Mouse (Mus musculus) thymus, adult 2 months (tissue): ENCODE measurements around the gene Smg5. TPM values are rescaled to one million over a fixed set of nuclear protein-coding genes. Genes with fewer than 3 reads are reported as not detected.
"Not testable (repeated sequence)": the region's sequence is repeated elsewhere in the genome, so short reads cannot be mapped to it uniquely, and the experiment has no call there.

Experiments used
- DNase-seq: peaks from one replicate; pipeline ENCODE4 v3.0.0; 2021
- H3K27ac ChIP-seq: fragments of 200-500 bp; 2 replicates; pipeline ENCODE4 v1.5.1; 2012; ENCODE audit warnings: low read length, control low read depth; ENCODE audit not compliant: control insufficient read depth, insufficient read depth
- H3K27me3 ChIP-seq: fragments of 200-500 bp; 2 replicates; pipeline ENCODE4 v1.6.1; 2012; ENCODE audit warnings: mild to moderate bottlenecking, low read length, moderate library complexity, mixed read lengths; ENCODE audit not compliant: control insufficient read depth, insufficient read depth
- H3K36me3 ChIP-seq: fragments of 200-500 bp; 2 replicates; pipeline ENCODE4 v1.6.1; 2012; ENCODE audit warnings: mild to moderate bottlenecking, low read length, moderate library complexity; ENCODE audit not compliant: control insufficient read depth, insufficient read depth
- H3K4me1 ChIP-seq: fragments of 200-500 bp; replicated peaks from 2 replicates; pipeline ENCODE4 v1.6.1; 2012; ENCODE audit warnings: low read length; ENCODE audit not compliant: control insufficient read depth, insufficient read depth
- H3K4me3 ChIP-seq: fragments of 200-500 bp; 2 replicates; pipeline ENCODE4 v1.5.1; 2012; ENCODE audit warnings: mild to moderate bottlenecking, low read length, control low read depth, moderate library complexity; ENCODE audit not compliant: control insufficient read depth, insufficient read depth
- CTCF ChIP-seq: fragments of 200-500 bp; IDR thresholded peaks from 2 replicates; pipeline ENCODE4 v1.5.1; 2012; ENCODE audit warnings: mild to moderate bottlenecking, control low read depth, low read length, moderate library complexity, borderline replicate concordance; ENCODE audit not compliant: control insufficient read depth, poor library complexity, insufficient read depth; ENCODE audit errors: extremely low read depth
- POLR2A ChIP-seq: fragments of 200-500 bp; IDR thresholded peaks from 2 replicates; pipeline ENCODE4 v1.6.1; 2012; ENCODE audit warnings: mild to moderate bottlenecking, low read length, control low read depth, moderate library complexity; ENCODE audit not compliant: control insufficient read depth, poor library complexity, insufficient read depth; ENCODE audit errors: extremely low read depth
- WGBS: fragments of 180-500 bp; shearing (Covaris S2); methylation state at CpG from one replicate; pipeline ENCODE4 v1.1.7; 2018; 5-methylcytosine and 5-hydroxymethylcytosine counted together
- polyA plus RNA-seq: library from polyadenylated mRNA; depleted of rRNA; stranded (reverse); fragments of >200 nt; gene quantifications from 2 replicates; pipeline ENCODE4 v1.2.3, GENCODE M21; 2012

Gene Smg5
- polyA plus RNA-seq, 1 experiment: 159 TPM

DNA sequence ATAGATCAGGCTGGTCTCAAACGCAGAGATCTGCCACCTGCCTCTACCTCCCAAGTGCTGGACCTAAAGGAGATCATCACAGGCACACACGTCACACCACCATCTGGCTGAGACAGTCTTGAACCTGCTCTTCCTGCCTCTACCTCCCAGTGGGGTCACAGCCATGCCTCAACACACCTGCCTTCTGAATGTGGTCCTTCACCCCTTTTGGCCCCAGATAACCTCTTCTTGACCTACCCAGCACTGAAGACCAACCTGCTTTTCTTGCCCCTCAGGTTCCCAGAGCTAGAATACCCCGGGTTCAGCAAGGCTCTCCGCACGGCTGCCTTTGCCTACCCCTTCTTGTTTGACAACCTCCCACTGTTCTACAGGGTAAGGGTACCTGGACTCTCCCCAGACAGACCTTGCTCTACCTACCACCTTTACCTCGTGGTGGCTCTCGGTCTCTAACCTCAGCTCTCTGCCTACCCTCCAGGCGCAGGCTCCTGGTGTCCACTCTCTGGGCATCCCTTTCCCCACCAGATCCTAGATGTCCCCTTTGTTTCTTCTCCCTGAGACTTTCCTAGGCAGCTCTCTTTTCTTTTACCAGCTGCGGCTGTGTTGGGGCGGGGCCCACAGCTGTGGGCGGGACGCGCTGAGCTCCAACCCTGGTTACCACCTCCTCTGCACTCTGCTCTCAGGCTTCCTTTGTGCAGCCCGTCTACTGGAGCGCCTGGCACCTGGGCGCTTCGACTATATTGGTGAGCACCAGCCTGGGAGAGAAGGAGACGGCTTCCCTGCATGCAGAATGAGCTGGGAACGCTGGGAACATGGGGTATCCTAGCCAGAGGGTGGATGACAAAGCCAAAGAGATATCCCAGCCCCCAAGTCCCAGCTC is 39.9 kb downstream of the Smg5 start:
- Histone ChIP-seq H3K4me1 (peaks cover 12% of the 10 kb centered on the region), H3K27ac (peak overlapping the region; percentile 8; the same call in 1 of the 2 replicates)
- 12% methylated on average over 19 of the region's 19 CpGs for WGBS
- H3K4me3 ChIP-seq, H3K36me3 ChIP-seq, H3K27me3 ChIP-seq: not testable (repeated sequence)
- peak; percentile 49 for DNase-seq

DNA sequence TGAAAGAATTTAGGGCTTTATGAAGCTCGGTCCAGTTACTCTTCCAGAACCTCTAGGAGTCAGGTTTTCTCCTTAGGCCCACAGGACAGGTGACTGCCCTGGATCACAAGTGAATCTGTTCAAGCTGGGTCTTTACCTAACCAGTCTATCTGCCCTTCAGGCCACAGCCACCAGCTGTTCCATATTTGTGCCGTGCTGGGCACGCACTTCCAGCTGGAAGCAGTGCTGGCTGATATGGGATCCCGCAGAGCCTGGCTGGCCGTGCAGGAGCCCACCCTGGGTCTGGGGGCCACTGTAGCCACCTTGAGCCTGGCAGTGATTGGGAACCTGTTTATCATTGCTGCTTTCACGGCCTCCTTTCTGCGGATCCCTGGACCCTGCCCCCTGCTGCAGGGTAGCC is 40.6 kb downstream of the Smg5 start:
- H3K4me1 ChIP-seq: peaks cover 16% of the 10 kb centered on the region
- H3K27ac ChIP-seq, H3K27me3 ChIP-seq, DNase-seq, H3K4me3 ChIP-seq, H3K36me3 ChIP-seq: not testable (repeated sequence)
- 73% methylated on average over 7 of the region's 7 CpGs for WGBS

DNA sequence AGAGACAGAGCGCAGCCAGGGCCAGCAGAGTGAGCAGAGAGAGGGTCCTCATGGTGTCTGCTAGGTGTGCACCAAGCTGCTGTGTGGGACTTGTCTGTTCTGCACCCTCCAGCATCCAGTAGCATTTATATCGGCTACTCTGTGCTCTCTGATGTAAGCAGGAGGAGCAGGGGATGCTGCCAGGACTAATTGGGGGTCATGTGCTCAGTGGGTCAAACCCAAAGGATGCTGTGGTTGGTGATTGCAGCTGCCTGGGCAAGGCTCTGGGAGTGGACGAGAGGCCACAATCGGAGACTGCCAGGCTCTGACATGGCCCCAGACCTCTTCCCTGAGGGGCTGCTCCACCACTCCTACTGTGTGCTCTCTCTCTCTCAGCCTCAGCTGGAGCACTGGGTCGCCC is 42.5 kb downstream of the Smg5 start, which contains the start of gene Bglap2:
Gene Bglap2, minus strand, starts transcription at position 101 of the 400 bp plus-strand sequence.
- H3K27ac ChIP-seq, H3K27me3 ChIP-seq, H3K4me3 ChIP-seq, DNase-seq, H3K36me3 ChIP-seq: not testable (repeated sequence)
- 92% methylated on average over 5 of the region's 5 CpGs for WGBS
- H3K4me1 ChIP-seq: peaks cover 18% of the 10 kb centered on the region

DNA sequence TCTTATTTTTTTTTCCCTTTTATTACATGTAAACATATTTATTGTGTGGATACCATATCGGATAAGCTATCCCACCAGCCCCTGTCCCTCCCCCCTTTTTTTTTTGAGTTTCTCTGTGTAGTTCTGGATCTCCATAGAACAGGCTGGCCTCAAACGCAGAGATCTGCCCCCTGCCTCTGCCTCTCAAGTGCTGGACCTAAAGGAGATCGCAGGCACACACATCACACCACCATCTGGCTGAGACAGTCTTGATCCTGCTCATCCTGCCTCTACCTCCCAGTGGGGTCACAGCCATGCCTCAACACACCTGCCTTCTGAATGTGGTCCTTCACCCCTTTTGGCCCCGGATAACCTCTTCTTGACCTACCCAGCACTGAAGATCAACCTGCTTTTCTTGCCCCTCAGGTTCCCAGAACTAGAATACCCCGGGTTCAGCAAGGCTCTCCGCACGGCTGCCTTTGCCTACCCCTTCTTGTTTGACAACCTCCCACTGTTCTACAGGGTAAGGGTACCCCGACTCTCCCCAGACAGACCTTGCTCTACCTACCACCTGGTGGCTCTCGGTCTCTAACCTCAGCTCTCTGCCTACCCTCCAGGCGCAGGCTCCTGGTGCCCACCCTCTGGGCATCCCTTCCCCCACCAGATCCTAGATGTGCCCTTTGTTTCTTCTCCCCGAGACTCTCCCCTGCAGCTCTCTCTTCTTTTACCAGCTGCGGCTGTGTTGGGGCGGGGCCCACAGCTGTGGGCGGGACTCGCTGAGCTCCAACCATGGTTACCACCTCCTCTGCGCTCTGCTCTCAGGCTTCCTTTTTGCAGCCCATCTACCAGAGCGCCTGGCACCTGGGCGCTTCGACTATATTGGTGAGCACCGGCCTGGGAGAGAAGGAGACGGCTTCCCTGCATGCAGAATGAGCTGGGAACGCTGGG is 45.6 kb downstream of the Smg5 start:
- peak; percentile 68 for DNase-seq
- peak overlapping the region; percentile 82 for H3K27ac ChIP-seq
- H3K4me3 ChIP-seq: peak overlapping the region; percentile 20
- WGBS: 15% methylated on average over 21 of the region's 22 CpGs
- H3K4me1 ChIP-seq, H3K36me3 ChIP-seq, H3K27me3 ChIP-seq: not testable (repeated sequence)

DNA sequence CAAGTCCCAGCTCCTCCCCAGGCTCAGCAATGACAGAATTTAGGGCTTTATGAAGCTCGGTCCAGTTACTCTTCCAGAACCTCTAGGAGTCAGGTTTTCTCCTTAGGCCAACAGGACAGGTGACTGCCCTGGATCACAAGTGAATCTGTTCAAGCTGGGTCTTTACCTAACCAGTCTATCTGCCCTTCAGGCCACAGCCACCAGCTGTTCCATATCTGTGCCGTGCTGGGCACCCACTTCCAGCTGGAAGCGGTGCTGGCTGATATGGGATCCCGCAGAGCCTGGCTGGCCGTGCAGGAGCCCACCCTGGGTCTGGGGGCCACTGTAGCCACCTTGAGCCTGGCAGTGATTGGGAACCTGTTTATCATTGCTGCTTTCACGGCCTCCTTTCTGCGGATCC is 46.3 kb downstream of the Smg5 start:
- H3K27me3 ChIP-seq, H3K27ac ChIP-seq, H3K36me3 ChIP-seq, H3K4me3 ChIP-seq, DNase-seq, H3K4me1 ChIP-seq: not testable (repeated sequence)
- whole genome bisulfite sequencing: 76% methylated on average over 3 of the region's 7 CpGs

DNA sequence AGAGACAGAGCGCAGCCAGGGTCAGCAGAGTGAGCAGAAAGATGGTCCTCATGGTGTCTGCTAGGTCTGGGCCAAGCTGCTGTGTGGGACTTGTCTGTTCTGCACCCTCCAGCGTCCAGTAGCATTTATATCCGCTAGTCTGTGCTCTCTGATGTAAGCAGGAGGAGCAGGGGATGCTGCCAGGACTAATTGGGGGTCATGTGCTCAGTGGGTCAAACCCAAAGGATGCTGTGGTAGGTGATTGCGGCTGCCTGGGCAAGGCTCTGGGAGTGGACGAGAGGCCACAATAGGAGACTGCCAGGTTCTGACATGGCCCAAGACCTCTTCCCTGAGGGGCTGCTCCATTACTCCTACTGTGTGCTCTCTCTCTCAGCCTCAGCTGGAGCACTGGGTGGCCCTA is 48.3 kb downstream of the Smg5 start, which contains the start of gene Bglap:
Gene Bglap, minus strand, starts transcription at position 101 of the 400 bp plus-strand sequence.
- Histone ChIP-seq H3K4me3 (no peak within 1 kb of the TSS), H3K27me3 (no peaks in the 10 kb centered on the region), H3K27ac (no peak within 1 kb of the TSS), H3K36me3 (no peaks in the 10 kb centered on the region), H3K4me1 (peaks cover 6% of the 10 kb centered on the region)
- no peak for DNase-seq
- 93% methylated on average over 5 of the region's 5 CpGs for WGBS
- TF ChIP-seq POLR2A: no peak
- TF ChIP-seq CTCF: no peak

DNA sequence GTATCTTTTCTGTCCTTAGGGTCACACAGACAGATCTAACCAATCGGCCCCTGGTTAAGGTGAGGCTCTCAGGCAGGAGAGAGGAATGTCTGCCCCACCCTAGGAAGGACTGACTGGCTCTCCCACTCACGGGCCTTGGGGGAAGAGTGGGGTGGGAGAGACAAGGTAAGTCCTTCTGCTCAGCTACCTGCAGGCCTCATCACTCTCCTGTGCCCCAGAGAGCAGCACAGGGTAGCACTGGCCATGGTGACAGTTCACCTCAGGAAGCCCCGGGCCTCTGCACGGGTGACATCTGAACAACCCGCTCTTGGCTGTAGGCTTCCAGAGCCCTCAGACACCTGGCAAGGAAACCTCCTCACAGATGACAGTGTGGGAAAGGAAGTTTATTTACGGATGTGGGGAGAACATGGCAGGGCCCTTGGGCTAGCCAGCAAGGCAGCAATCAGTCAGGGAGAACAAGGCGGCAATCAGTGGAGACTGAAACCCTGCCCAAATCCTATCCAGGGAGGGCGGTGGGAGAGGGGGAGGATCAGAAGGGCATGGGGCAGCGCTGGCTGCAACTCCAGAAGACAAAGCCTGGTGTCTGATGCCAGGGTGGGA is 57.8 kb downstream of the Smg5 start:
- WGBS: 59% methylated on average over 9 of the region's 9 CpGs
- no peak for DNase-seq
- no peaks in the 10 kb centered on the region; the same call in 1 of the 2 replicates for H3K36me3 ChIP-seq
- no peak overlapping the region for H3K27ac ChIP-seq
- no peak for TF ChIP-seq POLR2A
- TF ChIP-seq CTCF: no peak
- no peak overlapping the region for H3K4me3 ChIP-seq
- peaks cover 16% of the 10 kb centered on the region for H3K4me1 ChIP-seq
- H3K27me3 ChIP-seq: no peaks in the 10 kb centered on the region
